Mouse (Mus musculus) right cerebral cortex, postnatal 10 days (tissue): ENCODE results near the gene Gm28051.

Experiments used
- DNase-seq, 2 experiments: peaks; one replicate each; pipeline ENCODE4 v3.0.0; 2021; ENCODE audit warnings: low spot score in 2 of 2

The Gm28051 gene

GRCm38 (mm10) chr12:102757689-102758402 lies at the start of gene Gm28051, which contains the start of the genes Gon7 and Ubr7:
Gene Gm28051, minus strand, starts transcription at chr12:102757765.
Gene Gon7, minus strand, starts transcription at chr12:102757803.
Gene Ubr7, plus strand, starts transcription at chr12:102757967.
- peak; percentile 98 for DNase-seq

- no peak for DNase-seq
Measured at GRCm38 (mm10) chr12:102799528-102799927, 42.0 kb upstream of the Gm28051 start.

GRCm38 (mm10) chr12:102787927-102788326 lies 30.4 kb upstream of the Gm28051 start:
- DNase-seq, result no peak

GRCm38 (mm10) chr12:102785593-102785985 lies 28.0 kb upstream of the Gm28051 start:
- peak in 1 of 2 experiments; percentile 41 for DNase-seq

- no peak for DNase-seq
Measured at GRCm38 (mm10) chr12:102784899-102785592, 27.5 kb upstream of the Gm28051 start.

- DNase-seq, result no peak
Measured at GRCm38 (mm10) chr12:102782841-102783240, 25.3 kb upstream of the Gm28051 start.

GRCm38 (mm10) chr12:102779452-102779851 lies 21.9 kb upstream of the Gm28051 start:
- no peak for DNase-seq

GRCm38 (mm10) chr12:102778151-102778550 lies 20.6 kb upstream of the Gm28051 start:
- DNase-seq, result no peak

- no peak for DNase-seq
Measured at GRCm38 (mm10) chr12:102776035-102776434, 18.5 kb upstream of the Gm28051 start.

- DNase-seq, result no peak
Measured at GRCm38 (mm10) chr12:102772676-102773075, 15.1 kb upstream of the Gm28051 start.

GRCm38 (mm10) chr12:102771601-102772000 lies 14.0 kb upstream of the Gm28051 start:
- DNase-seq, result no peak

GRCm38 (mm10) chr12:102769000-102769399 lies 11.4 kb upstream of the Gm28051 start:
- no peak for DNase-seq

- DNase-seq, result no peak
Measured at GRCm38 (mm10) chr12:102763696-102764095, 6.1 kb upstream of the Gm28051 start.

- no peak for DNase-seq
Measured at GRCm38 (mm10) chr12:102761668-102762067, 4.1 kb upstream of the Gm28051 start.

GRCm38 (mm10) chr12:102758936-102759335 lies 1.4 kb upstream of the Gm28051 start:
- DNase-seq, result no peak

- DNase-seq, result no peak
Measured at GRCm38 (mm10) chr12:102758403-102758756, 815 bp upstream of the Gm28051 start, which contains the start of gene Gm20604. Gene Gm20604, minus strand, starts transcription at chr12:102758672.

GRCm38 (mm10) chr12:102757055-102757688 lies 393 bp downstream of the Gm28051 start:
- no peak for DNase-seq

GRCm38 (mm10) chr12:102756304-102756703 lies 1.3 kb downstream of the Gm28051 start:
- peak in 1 of 2 experiments; percentile 50 for DNase-seq

- DNase-seq, result no peak
Measured at GRCm38 (mm10) chr12:102748256-102748655, 9.3 kb downstream of the Gm28051 start.

GRCm38 (mm10) chr12:102744839-102745238 lies 12.7 kb downstream of the Gm28051 start:
- DNase-seq, result no peak

GRCm38 (mm10) chr12:102743589-102744574 lies 13.7 kb downstream of the Gm28051 start, which contains the start of the genes Moap1 and Tmem251:
Gene Moap1, minus strand, starts transcription at chr12:102743661.
Gene Tmem251, plus strand, starts transcription at chr12:102743762.
- DNase-seq, result peak; percentile 94
